Mouse (Mus musculus) cerebellum, adult 2 months (tissue): ENCODE measurements around the gene Gm49318.

ENCODE experiments used
- CTCF ChIP-seq: fragments of 200-500 bp; IDR thresholded peaks from 2 replicates; pipeline ENCODE4 v1.5.1; 2011; ENCODE audit warnings: low read depth, mild to moderate bottlenecking, control low read depth, low read length, moderate library complexity, borderline replicate concordance; ENCODE audit not compliant: insufficient read depth
- POLR2A ChIP-seq: fragments of 200-500 bp; IDR thresholded peaks from 2 replicates; pipeline ENCODE4 v1.6.1; 2011; ENCODE audit warnings: low read length, control low read depth, borderline replicate concordance; ENCODE audit not compliant: insufficient read depth

DNA sequence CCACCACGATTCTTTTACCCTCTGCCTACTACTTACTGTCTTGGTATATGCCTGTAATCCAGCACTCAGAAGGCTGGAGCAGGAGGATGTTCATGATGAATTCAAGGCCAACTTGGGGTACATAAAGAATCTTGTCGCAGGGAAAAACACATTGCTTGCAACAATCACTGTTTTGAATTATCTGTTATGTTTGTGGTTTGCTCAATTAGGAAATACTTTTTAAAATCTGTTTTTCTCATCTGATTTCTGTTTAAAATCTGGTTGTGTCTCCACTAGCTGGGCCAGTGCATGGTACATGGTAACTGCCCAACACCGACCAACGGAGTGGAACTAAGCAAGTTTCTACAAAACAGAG is 13.6 kb upstream of the Gm49318 start:
- TF ChIP-seq POLR2A (no peak), CTCF (no peak)
